Mouse (Mus musculus) megakaryocyte, adult 5-6 weeks (primary cell): ENCODE data around the gene Cdc25a. TPM values are rescaled to one million over a fixed set of nuclear protein-coding genes. Genes with fewer than 3 reads are reported as not detected.

ENCODE experiments used
- ATAC-seq: 2 replicates; pipeline ENCODE4 v1.8.0; 2016; ENCODE audit warnings: mild to moderate bottlenecking, inconsistent platforms; ENCODE audit not compliant: poor library complexity, severe bottlenecking
- total RNA-seq, 2 experiments: library from RNA; stranded (forward) in 1 of 2; stranded (reverse) in 1 of 2; fragments of 153-499, 151-499 nt in 1 of 2; fragments of 221-1000, 200-1000 nt in 1 of 2; gene quantifications; 2 replicates each; pipeline versions ENCODE4 v1.2.3 to v1.2.4; 2015 to 2017

Cdc25a gene
- total RNA-seq, 2 experiments from 2014 or later: 12.7 to 17.3 TPM

DNA sequence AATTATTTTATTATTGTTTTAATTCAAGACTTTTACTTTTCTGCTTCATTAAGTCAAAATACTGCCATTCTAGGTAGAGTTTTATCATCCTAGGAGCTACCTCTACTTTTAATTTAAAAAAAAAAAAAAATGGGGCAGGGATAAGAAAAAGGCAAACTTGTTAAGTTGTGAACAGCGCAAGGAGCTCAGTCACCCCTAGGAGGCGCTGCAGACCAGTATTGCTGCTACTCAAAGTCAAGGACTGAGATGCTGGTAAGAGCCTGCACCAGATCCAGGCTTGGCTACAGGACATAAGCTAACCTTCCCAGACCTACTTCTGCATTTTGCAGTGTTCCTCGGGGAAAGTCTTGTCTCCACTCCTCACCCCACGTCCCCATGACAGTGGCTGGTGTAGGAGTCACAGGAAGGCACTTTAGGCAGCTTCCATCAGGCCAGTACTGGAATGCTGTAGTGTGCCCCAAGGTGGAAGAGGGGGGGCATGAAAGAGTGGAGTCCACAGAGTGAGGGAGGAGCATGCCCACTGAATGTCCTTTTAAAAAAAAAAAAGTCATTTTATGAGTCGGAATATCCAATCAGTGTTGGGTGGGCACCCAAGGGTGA is 17.4 kb downstream of the Cdc25a start:
- ATAC-seq: peak; percentile 82

DNA sequence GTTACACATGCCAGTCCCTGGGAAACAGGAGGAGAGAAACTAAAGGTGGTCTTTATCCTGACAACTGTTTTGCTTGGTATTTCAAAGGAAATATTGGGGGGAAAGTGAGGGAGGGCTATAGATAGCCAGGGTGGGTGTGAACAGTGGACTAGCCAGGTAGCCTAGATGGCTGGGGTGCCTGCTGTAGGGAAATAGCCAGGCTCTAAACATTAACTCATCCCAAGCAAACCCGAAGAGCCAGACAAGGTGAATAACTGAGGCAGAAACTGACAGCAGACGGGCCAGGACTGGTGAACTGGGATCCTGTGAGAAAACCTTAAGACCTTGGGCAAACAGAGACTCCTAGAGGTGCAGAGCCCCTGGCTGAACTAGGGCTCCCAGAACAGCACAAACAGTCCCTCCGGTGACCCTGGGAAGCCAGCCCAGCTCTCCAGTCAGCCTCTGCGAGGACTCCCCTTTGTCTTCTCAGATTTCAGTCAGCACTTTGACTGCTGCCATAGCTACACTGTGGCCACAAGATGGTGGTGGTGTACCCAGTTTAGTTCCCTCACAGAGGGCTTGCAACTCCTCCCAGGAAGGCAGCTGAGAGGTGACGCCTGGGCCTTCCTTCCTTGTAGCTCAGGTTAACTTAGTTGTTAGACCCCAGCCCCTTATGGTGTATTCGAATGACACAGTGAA is 19.2 kb downstream of the Cdc25a start:
- ATAC-seq: peak; percentile 92

DNA sequence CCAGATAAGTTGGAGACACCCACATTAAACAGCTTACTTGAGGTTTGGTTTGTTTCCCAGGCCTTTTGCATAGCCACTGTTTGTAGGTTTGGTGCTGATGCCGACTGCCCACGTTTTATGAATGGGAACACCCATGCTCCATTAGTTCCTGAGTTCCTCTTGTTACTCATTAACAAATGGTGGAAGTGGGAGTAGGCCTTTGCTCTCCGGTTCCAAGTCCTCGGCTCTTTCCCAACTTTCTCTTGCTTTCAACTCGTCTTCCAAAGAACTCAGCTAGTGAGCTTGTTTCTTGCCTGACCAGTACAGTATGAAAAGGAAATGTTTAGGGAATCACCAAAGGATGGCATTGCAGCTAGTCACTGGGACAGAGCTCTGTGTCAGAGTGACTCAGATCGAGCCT is 20.2 kb downstream of the Cdc25a start:
- no peak for ATAC-seq

DNA sequence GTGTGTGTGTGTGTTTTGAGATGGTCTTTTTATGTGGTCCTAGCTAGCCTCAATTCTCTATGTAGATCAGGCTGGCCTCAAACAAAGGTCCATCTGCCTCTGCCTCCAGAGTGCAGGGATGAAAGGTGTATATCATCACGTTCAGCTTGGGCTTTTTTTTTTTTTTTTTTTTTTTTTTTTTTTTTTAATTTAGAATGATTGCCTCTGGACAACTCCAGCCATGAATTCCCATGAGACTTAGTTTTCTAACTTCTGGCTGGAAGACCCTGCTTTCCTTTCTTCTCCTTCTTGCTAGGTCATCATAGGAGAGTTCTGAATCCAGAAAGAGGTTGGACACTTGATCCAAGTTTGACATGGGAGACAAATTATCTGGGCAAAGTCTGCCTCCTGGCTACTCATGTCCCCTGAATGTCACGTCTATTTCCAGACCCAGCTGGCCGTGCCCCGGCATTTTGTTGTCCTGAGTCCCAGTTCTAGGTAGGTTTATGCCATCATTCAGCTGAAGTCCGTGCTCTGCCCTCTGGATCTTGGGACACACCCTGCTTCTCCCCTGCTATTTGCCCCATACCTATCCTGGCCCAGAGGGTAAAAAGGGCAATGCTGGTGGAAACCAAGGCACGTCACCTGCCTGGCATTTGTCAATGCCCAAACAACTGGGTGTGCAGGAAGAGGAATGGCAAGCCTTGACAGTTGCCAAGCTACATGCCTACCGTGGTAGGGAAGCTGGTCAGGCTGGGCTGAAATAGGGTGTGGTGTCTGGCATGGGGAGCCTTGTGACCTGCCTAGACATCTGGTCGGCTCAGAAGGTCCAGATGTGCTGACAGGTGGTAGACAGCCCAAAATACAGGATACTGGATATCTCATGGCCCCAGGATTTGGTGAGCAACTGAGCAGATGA is 21.1 kb downstream of the Cdc25a start:
- no peak for ATAC-seq

DNA sequence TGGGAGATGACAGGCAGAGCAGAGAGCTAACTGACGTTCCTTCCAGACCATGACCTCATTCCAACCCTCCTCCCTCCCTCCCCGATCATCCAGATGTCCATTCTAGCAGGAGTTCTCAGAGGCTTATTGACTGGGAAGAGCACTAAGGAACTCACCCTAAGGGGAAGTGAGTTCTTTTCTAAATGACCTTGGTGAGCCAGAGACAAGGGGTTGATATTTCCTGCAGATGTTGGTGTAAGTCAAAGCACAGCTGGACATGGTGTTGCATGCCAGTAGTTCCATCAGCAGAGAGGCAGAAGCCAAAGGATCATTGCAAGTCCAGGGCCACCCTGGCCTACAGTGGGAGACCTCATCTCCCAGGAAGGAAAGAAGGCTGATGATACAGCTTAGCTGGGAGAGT is 22.6 kb downstream of the Cdc25a start:
- no peak for ATAC-seq

DNA sequence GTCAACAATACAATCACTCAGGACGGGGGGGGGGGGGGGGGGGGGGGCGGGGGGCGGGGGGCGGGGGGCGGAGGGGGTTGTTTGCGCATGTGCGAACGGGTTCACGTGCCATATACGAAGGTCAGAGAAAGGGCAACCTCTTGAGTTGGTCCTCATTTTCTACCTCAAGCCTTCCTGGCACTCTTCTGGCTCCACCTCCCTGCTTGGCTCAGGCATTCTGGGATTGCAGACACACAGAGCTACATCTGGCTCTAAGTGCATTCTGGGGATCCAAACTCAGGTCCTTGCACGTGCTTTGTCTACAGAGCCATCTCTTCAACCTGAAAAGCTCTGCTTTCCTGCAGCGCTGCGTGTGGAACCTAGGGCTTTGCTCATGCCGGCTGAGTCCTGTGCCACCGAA is 24.0 kb downstream of the Cdc25a start:
- no peak for ATAC-seq

DNA sequence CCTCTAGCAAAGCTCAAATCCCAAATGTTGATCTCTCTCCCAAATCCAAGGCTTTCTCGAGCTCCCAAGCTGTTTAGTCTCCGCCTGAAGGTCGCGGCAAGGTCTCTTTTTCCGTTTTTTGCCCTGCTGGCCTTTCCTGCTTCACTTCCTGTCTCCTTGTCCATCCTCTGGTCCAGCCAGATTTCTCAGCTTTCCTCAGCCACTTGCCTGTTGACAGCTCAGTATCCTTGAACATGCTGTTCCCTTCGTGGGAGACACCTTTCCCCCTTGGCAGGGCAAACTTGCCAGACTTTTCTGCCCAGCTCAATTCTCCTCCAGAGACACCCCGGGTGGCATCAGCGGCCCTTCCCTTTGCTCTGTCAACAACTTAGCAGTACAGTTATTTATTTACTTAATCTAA is 24.4 kb downstream of the Cdc25a start:
- ATAC-seq: no peak

DNA sequence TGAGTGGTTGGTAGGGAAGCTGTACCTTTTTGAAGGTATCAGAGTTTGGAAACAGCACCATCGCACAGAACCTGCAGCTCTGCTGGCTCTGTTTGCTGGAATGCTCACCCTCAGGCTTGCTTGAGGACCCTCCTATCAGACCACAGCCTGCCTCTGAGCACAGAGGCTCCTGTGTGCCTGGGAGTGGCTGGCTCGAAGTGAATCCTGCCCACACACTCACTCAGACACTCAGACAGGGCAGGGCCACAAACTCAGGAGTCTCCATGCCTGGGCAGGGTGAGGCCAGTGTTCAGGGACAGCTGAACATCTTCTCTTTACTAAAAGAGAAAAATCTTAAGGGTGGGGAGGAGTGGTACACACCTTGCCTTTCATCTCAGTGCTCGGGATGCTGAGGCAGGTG is 25.2 kb downstream of the Cdc25a start:
- no peak for ATAC-seq

DNA sequence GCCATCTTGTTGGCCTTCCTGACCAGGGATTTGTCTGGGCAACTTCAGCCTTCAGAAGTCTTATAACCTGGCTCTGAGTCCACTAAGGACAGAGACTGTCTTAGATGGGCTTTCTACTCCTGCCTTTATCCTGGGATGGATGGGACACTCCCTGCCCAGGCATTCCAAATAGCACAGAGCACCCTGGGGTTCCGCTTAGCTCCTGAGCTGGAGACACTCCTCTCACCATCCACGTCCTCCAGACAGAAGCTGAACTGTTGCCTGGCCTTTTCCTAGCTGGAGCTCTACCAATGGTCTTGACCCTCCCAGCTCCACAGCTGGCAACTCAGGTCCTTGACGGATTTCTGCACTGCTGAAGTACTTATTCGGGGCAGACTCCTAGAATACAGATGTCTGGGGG is 26.9 kb downstream of the Cdc25a start:
- ATAC-seq: no peak

DNA sequence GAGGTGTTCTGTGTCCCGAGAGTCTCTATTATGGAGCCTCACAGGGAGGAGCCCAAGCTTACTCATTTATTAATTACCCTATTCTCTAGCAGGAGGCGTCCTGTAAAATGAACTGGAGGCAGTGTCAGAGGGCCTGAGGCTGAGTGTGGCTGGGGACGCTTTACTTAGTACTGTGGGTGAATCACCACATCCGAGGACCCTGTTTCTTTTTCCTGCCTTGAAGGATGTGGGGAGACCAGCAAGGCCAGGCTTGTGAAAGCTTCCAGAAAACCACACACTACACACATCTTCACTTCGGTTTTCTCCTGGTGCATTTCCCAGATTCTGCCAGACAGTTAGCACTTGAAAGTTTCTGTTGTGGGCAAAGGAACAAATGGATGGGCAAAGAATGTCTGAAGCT is 27.4 kb downstream of the Cdc25a start:
- no peak for ATAC-seq

DNA sequence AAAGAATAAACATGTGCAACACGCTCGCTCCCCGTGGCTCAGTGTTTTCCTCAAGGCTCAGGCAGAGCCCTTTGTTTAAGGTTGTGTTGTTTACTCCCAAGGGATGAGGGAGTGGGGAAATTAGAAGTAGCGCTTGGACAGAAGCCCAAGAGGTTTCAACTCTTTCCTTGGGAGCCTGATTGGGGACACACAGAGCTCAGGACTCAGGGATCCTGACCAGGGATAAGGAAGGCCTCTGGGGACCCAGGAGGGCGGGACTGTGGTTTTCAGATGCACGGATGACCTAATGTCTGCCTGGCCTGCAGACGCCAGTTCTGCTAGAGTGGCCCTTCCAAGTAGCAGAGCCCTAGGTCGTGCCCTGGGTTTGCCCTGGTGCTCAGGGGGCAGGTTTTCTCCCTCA is 31.9 kb downstream of the Cdc25a start:
- no peak for ATAC-seq

DNA sequence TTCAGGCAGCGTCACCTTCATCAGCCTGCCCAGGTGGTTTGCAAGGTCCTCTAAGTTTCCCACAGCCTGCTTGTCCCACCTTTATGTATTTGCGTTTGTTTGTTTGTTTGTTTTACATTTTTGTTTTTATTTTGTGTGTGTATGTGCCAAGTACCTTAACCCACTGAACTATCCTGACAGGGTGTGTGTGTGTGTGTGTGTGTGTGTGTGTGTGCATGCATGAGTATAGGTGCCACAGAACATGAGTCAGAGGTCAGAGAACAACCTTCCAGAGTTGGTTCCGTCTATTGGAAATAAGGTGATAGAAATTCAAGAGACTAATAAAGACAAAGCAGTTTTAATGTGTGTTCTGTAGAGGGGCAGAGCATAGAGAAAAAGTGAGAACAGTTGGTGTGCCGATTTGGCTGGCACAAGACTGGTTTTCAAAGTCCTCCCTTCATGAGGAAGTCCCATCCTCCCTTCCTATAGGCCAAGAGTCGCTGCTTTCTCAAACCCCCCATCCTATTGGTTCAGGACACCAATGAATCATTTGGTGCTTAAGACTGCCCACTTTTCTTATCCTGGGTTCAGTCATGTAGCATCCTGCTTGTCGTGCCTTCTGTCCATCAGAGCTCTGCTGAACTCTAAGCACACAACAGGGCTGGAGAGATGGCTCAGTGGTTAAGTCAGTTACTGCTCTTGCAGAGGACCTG is 32.5 kb downstream of the Cdc25a start:
- ATAC-seq: peak; percentile 80

DNA sequence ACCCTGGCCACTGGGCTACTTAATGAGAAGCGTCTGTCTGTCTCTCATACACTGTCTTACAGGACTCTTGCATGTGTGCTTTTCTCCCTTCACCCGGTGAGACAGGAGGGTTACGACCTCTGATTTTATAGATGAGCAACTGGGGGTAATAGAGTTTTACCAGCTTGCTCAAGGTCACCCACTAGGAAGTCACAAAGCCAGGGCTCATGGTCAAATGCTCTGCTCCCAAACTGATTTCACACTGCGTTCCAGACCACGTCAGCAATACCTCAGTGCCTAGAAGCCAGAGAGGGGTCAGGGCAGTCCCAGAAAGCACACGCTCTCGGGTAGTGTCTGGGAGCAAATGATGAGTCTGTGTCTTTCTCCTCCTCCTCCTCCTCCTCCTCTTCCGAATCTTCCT is 33.7 kb downstream of the Cdc25a start:
- ATAC-seq: no peak

DNA sequence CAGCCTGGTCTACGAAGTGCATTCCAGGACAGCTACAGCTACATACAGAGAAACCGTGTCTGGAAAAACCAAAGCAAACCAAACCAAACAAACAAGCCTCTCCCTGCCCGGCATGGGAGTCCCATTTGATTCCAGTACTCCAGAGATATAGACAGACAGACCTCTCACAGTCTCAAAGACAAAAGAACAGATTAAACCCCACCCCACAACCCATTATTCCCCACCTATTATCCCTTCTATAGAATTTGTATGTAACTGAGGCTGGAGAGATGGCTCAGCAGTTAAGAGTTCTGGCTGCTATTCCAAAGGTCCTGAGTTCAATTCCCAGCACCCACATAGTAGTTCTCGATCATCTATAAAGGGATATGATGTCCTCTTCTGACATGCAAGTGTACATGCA is 34.5 kb downstream of the Cdc25a start:
- ATAC-seq: no peak

DNA sequence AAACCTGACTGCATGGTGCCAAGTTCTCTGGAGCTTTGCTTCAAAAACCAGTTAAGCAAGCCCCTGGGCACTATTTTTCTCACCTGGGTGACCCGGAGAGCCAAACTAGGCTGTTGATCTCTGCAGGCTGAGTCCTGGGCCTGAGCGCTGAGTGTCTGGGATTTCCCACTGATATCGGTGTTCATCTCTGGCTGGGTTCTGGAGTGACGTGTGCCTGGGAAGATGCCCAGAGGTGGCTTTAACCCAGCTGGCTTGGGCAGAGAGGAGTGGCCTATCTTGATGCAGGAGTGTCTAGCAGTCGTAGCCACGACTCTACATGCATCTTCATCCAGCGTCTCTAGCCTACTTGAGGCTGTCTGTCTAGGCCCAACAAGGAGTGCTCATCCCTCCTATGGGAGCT is 36.4 kb downstream of the Cdc25a start:
- no peak for ATAC-seq

DNA sequence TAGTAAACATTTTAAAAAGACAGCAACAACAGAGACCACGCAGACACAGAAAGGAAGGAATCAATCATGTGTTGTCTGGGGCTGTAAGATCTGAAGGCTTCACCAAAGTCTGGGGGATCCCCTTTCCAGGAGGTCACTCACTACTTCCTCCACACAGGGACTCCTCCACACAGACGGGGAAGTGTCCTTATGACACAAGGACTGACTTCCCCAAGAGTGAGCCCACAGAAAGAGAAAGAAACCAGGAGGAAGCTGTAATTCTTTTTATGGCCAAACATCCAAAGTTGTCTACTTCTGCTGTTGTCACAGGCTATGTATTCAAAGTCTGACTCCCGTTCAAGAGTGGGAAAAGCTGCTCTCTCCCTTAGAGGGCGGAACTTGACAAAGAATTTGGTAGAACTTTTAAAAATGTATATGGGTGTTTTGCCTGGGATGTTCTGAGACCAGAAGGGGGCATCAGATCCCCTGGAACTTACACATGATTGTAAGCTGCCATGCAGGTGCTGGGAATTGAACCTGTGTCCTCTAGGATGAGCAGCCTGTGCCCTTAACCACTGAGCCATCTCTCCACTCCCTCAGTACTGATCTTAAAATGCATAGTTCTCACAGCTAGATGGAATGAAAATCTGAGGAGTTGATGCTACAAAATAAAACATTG is 39.0 kb downstream of the Cdc25a start:
- ATAC-seq: peak; percentile 100

DNA sequence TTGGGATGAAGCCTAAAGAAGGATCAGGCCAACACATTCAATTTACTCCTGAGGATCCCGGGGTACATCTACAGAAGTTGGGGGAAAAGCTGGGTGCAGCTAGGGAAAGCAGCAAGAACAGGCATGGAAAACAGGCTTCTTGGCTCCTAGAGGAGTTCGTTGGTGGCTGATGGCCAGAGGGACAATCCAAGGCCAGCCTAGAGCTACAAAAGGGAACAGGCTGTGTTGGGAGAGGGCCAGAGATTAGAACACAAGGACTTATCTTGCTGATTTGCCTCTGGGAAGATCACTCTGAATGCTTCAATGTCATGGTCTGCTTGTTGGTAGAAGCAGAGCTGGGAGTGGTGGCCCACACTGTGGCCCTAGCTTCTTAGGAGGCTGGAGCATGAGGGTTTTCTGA is 42.6 kb downstream of the Cdc25a start:
- ATAC-seq: no peak

DNA sequence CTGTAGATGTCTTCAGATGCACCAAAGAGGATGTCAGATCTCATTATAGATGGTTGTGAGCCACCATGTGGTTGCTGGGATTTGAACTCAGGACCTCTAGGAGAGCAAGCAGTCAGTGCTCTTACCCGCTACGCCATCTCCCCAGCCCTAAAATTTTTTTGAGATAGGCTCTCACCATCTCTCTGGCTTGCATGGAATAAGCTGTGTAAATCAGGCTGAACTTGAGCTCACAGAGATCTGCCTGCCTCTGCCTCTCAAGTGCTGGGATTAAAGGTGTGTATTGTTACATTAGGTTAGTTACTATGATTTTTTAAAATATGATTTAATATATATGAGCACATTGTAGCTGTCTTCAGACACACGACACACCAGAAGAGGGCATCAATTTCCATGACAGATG is 53.8 kb downstream of the Cdc25a start:
- ATAC-seq: no peak

DNA sequence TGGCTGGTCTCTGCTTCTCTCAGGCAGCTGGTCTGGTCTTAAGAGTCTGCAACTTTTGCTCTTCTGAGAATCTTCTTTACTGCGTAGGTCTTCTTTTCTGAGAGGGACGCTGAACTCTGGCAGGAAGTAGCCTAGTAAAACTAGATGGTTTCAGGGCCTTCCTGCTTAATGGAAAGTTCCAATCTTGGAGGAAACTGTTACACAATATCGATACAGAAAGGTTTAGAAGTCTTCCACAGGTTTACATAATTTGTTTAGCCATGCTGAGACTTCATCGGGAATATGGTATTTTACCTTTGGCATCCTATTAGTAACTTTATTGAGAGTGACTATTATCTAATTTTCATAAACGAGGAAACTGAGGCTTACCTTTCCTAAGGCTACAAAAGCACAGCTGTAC is 54.7 kb downstream of the Cdc25a start:
- no peak for ATAC-seq

DNA sequence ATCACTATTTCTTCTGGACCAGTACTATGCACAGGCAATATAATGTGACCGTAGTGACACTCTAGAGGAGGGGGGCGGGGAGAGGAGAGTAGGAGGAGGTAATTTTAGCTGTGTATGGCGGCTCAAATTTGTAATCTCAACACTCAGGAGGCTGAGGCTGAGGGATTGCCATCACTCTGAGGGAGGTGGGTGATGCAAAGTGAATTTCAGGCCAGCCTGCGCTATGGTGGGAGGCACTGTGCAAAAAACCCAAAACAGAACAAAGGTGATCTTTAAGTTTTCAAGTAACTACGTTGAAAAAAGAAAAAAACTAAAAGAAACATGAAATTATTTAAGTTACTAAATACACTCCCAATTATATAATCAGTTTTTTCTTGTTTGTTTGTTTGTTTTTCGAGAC is 55.4 kb downstream of the Cdc25a start:
- no peak for ATAC-seq
